Mouse (Mus musculus): ENCODE data around the gene Mnt.

DNA sequence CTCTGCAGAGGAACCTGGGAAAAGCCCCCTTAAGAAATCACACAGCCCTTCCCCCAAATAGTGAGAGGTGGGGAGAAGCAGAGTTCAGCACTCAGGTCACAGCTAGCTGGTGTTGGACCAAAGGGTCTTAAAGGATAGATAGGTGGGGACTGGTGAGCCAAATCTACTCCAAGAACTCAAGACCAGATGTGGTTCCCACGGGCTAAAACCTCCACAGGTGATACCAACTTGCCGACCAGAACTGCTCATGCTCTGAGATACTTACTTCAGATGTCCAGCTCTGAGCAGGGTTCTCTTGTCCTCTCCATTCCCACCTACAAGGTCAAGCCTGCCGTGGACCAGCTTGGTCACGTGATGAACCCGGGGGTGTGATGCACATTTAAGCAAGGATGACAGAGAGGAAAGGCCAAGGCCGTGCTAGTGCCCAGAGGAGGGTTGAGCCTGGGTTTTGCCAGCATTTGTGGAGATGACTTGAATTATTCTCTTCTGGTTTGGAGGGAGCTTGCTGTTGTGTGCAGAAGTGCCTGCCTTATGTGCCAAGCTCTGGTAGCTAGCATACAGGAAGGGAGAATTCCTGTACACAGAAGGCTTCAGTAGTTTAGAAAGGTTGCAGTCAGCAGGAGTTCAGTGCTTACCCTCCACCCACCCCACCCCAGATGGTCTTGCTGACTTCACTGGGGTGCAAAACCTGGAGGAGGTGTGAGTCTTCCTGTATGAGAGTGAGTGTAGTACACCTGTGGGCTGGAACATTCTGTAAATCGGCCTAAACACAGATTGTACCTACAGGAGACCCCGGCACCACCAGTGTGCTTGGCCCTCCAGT lies 3.0 kb downstream of the Mnt start:
- TF ChIP-seq CTCF (IDR thresholded peaks at IDR 0.05; ENCODE audit: insufficient read depth, low read depth, low read length): no peak
- no peak for TF ChIP-seq POLR2A (IDR thresholded peaks at IDR 0.05; ENCODE audit: insufficient read depth, low read depth, low read length)
